Mouse (Mus musculus) telencephalon, adult 2 months (tissue): Measurements from ENCODE around the gene Cep78.
"Not testable (repeated sequence)": the region's sequence is repeated elsewhere in the genome, so short reads cannot be mapped to it uniquely, and the experiment has no call there.

Experiments used
- DNase-seq: peaks from one replicate; pipeline ENCODE4 v3.0.0-alpha.2; 2011; ENCODE audit warnings: low read depth, low spot score

Cep78 gene

GRCm38 (mm10) chr19:15984449-15985171 is at the start of gene Cep78:
TSS of gene Cep78 (minus strand) at chr19:15984989.
- DNase-seq = peak; percentile 69

GRCm38 (mm10) chr19:16031276-16031675 is 46.5 kb upstream of the Cep78 start:
- no peak for DNase-seq

DNA sequence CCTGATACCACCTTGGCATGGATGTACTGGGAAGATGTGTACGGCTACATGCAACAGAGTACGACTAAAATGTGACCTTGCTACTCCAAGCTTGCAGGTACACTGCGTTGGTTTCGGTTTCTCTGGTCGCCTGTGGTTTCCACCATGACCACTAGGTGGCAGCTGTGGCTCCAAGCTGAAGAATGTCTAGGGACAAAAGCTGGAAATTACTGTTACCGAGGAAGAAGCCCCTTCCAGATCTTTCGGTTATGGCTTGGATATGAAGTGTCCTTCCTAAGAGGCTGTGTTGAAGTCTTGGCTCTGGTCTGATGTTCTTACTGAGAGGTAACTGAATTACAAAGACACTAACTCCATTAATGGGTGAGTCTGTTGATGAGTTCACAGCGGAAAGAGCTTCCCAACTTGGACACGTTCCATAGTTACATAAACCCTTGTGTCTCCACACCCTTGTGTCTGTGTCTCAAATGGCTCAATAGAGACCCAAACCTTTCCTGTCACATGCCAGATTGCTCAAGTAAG is 44.5 kb upstream of the Cep78 start:
- DNase-seq = not testable (repeated sequence)

DNA sequence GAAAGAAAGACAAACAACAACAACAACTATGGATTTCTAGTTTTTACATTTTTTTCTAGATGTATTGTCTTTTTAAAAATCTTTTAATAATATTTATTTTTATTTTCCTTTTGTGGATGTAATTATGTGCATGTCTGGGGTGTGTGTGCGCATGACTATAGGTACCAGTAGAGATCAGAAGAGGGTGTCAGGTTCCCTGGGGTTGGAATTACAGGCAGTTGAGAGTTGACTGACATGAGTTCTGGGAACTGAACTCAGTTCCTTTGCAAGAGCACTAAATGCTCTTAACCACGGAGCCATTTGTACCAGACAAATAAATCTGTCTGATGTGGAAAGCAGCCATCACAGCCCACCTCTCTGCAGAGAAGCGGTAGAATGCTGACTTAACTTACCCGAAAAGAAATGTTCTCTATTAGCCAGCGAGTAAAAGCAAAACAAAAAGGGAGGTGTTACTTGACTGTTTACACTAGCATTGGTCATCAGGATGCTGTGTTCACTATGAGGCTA is 44.0 kb upstream of the Cep78 start:
- no peak for DNase-seq

GRCm38 (mm10) chr19:16027876-16028670 is 43.3 kb upstream of the Cep78 start:
- DNase-seq = no peak

DNA sequence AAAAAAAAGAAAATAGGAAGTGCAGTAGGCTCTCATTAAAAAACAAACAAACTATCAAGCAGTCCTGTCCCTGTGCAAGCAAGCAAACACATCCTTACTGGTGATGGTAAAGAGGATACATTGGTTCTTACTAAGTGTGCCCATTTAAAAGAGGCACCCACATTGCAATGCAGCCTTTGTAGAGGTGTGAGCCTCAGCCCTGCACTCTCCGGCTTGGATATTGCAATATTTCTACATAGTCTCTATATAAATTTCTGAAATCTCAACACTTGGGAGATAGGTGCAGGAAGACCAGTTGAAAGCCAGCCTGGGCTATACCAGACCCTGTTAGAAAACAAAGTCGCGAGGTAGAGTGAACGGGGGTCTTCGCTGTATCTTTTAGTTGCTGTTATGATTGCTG is 41.5 kb upstream of the Cep78 start:
- no peak for DNase-seq

GRCm38 (mm10) chr19:16022178-16022577 is 37.4 kb upstream of the Cep78 start:
- DNase-seq = no peak

DNA sequence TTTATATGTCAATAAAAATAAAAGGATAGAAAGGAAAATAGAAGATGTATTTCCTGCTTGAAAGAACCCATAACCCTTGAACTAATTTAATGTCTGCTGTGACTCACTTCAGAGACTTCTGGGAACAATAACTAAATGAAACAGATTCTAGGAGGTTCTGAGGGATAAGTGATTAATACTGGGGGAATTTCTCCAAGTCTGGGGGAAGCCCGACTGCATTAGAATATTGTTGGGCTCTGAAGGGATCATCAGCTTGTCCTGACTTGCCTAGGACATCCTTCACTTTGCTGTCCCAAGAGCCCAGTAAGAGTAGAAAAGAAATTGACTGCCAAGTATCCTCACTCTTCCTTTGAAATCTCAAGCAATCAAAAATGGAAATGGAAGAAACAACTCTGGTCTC is 31.4 kb upstream of the Cep78 start:
- no peak for DNase-seq

- no peak for DNase-seq
Measured at GRCm38 (mm10) chr19:16015191-16015968, 30.6 kb upstream of the Cep78 start.

DNA sequence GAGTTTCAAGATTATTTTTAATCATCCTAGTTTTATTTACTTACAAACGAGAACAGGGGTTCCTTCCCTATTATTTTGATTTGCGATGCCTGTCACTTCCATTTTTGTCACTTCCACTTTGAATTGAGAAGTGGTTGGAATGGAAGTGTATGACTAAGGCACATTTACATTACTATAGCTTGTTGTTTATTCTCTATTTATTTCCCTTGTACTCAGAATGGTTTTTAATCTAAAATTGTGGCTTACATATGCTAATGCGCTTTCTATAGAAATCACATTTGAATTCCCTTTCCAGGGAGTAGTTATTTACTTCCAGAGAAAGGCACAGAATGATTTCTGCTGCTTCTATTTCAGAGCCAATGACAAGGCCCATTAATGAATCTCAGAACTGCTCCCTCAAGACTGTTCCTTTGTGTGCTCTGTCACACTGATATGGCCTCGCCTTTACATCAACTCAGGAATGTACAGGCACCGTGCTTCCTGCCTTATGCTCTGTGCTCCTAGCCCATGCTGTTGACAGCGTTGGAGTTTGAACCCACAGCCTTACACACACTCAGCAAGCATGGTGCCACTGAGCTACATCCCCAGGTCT is 25.1 kb upstream of the Cep78 start:
- DNase-seq = no peak

GRCm38 (mm10) chr19:16009111-16009510 is 24.3 kb upstream of the Cep78 start:
- DNase-seq = no peak

DNA sequence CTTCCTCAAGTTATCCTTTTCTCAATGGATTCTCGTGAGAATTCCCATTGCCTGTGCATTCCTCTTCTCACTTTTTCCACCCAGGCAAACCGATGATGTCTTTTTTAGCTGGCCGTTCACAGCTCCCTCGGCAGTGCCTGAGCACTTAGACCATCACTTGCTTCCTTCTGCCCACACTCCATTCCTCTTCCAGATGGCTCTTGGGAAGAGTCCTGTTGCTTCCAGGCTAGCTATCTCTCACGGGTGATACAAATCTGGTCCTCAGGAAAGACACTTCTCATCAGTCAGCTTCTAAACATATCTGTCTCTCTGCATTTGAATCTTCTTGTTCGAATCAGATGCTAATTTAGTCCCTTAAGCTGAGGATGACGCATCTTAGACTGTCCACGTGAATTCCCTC is 22.3 kb upstream of the Cep78 start:
- peak; percentile 83 for DNase-seq

- no peak for DNase-seq
Measured at GRCm38 (mm10) chr19:15998157-15998556, 13.4 kb upstream of the Cep78 start.

- DNase-seq = peak; percentile 74
Measured at GRCm38 (mm10) chr19:15996901-15997564, 12.2 kb upstream of the Cep78 start.

DNA sequence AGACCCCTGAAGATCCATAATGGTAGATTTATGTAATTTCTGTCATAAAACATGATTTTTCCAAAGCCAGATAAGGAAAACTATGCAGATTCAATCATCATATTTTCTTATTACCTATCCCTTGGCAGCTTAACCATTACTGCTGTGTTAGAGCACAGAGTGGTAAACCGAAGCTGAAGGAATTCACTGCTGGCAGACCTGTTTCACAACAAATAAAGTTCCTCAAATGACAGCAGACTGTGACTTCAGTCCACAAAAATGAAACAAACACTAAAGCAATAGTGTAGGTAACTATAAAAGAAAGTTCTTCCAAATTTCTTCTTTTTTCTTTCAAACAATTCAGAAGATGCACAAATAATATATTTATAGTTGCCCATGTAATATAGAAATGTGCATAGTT is 5.3 kb upstream of the Cep78 start:
- DNase-seq = no peak

DNA sequence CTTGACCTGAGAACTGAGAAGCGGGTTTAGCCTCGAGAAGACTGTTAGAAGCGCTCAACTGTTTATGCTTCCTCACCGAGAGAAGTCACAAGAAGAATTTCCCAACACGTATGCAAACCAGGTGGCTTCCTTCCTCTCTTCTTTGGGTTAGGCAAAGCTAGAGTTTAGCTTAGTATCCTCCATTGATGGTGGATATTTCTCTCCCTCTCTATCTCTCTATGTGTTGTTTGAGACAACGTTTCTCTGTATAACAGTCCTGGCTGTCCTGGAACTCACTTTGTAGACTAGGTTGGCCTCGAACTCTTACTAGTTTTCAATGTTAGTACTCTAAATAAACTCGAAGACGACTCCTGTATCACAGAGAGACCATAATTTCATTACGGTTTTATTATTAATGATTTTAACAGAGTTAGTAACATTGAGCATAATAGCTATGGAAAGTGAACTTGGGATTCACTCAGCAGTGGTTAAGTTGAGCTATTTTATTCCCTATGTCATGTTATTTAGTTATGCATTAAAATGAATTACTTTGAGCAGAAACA is 454 bp upstream of the Cep78 start:
- DNase-seq = no peak

- DNase-seq = no peak
Measured at GRCm38 (mm10) chr19:15983739-15984344, 947 bp downstream of the Cep78 start.

DNA sequence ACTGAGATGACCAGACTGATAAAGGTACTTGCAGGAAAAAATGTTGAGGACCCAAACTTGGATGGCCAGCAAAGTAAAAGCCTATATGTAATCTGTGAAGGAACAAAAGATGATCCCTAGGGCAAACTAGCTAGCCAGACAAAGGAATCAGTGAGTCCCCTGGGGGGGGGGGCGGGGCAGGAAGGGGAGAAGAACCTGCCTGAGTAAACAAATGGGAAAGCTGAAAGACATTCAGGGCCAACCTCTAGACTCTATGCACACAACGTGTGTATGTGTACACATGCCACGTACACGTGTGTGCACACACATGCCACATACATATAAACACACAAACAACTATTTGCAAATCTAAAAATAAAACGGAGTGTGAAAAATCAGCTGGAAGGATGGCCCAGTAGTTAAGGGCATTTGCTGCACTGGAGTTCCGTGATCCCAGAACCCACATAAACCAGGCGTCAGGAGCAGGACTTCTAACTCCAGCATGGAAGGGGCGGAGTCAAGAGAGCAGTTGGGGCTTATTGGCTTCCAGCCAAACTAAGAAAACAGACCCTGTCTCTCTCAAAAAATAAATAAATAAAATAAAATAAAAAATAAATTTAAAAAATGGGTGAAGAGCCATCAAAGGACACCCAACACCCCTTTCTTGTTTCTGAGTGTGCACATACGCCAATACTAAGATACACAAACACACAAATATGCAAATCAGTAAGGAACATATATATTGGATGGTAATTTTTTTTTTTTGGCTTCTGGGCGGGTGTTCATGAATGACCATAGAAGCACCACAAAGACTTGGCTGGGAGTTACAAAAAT is 1.7 kb downstream of the Cep78 start:
- no peak for DNase-seq

- no peak for DNase-seq
Measured at GRCm38 (mm10) chr19:15981861-15982260, 2.9 kb downstream of the Cep78 start.
